Mouse (Mus musculus): ENCODE measurements around the gene Gm20518. TPM values are rescaled to one million over a fixed set of nuclear protein-coding genes. Genes with fewer than 3 reads are reported as not detected.

Gene Gm20518
- polyA plus RNA-seq, 1 experiment from 2014 or later: 0.12 TPM

DNA sequence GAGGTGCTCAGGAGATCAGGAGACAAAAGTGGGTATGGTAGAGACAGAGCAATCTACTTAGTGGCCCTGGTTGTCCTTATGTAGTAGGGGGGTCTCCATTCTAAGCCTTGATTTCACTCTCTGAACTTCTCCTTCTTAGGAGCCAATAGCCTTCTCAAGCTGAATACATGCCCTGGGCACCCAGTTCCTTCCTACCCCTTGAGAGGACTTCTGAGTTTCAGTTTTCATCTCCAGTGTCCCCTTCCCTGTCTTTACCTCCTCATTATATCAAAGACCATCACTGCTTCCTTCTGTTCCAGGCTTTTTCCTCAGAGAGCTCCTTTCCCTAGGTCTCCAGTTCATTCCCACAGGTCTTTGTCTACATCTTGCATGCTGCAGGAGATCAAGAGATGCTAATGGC lies 95.0 kb downstream of the Gm20518 start:
- H3K36me3 ChIP-seq: peaks cover 25% of the 10 kb centered on the region
- H3K4me3 ChIP-seq: peak overlapping the region; percentile 74
- peaks cover 60% of the 10 kb centered on the region for H3K27me3 ChIP-seq (replicated peaks)
- H3K9me3 ChIP-seq: no peaks in the 10 kb centered on the region
- peaks cover 45% of the 10 kb centered on the region for H3K4me1 ChIP-seq
- peak overlapping the region; percentile 92 for H3K9ac ChIP-seq
- H3K4me2 ChIP-seq: peak overlapping the region; percentile 84
- ATAC-seq (ENCODE audit: extremely low read depth, insufficient number of reproducible peaks, low FRiP score, low TSS enrichment): no peak
- H3K27ac ChIP-seq (replicated peaks): peak overlapping the region; percentile 91

DNA sequence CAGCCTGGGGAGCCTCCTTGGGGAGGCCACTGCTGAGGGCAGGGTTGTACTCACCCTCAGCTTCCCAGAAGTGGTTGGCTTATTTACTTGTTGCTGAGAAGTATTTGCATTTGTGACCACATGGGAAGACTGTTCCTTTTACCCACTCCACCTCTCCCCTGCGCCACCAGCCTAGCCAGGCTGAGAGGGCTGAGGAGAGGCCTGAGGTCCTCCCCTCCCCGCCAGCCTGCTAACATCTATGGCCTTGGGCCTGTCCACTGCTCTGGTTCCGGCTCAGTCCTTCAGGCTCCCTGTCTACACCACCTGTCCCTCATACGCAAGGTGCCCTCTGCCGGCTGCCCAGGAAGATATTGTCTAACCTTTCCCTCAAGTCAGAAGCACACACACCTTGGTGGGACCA lies 95.8 kb downstream of the Gm20518 start:
- ATAC-seq (ENCODE audit: extremely low read depth, insufficient number of reproducible peaks, low FRiP score, low TSS enrichment): no peak
- 63% methylated on average over 5 of the region's 5 CpGs for WGBS
- Histone ChIP-seq H3K4me2 (no peak overlapping the region), H3K4me1 (peaks cover 43% of the 10 kb centered on the region), H3K27ac (replicated peaks) (no peak overlapping the region), H3K9ac (no peak overlapping the region), H3K4me3 (no peak overlapping the region), H3K36me3 (peaks cover 33% of the 10 kb centered on the region), H3K27me3 (replicated peaks) (peaks cover 51% of the 10 kb centered on the region), H3K9me3 (no peaks in the 10 kb centered on the region)

DNA sequence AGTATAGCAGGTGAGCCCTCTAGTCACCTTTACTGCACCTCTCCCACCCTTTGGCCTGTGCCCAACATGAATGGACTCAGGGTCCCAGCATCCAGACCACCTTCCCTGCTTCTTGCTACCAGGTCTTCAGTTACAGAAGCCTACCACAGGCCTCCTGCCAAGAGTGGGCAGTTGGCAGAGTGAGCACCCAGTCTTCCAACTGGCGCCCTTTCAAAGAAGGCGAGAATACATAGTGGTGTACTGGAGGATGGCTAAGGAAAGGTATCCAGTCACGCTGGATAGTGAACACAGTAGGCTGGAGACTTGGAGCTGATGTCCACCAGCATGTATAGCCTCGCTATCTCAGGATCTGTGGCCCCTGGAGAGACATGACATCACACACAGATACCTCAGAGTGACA lies 97.4 kb downstream of the Gm20518 start:
- H3K27ac ChIP-seq (replicated peaks): no peak overlapping the region
- H3K36me3 ChIP-seq: peaks cover 49% of the 10 kb centered on the region
- H3K9me3 ChIP-seq: no peaks in the 10 kb centered on the region
- no peak overlapping the region for H3K4me2 ChIP-seq
- no peak for ATAC-seq (ENCODE audit: extremely low read depth, insufficient number of reproducible peaks, low FRiP score, low TSS enrichment)
- peaks cover 29% of the 10 kb centered on the region for H3K4me1 ChIP-seq
- H3K27me3 ChIP-seq (replicated peaks): peaks cover 37% of the 10 kb centered on the region
- WGBS: 83% methylated on average over 4 of the region's 4 CpGs
- H3K9ac ChIP-seq: no peak overlapping the region
- no peak overlapping the region for H3K4me3 ChIP-seq

DNA sequence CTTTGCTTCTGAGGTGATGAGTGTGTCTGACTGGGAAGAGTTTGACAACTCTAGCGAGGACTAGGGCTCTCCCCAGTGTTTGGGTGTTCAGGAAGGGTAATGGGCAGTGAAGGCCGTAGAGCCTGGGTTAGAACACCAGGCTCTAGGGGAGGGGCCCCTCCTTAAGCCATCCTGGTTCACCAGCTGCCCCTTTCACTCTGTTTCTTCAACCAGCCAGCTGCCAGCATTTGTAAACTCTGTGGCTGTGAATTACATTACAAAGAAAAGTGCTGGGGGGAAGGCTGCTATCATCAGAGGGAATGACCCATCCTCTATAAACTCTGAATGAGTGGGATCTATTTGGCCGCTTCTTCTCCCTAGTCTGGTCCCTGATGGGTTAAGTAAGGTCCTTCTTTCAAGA lies 98.7 kb downstream of the Gm20518 start:
- Histone ChIP-seq H3K27ac (replicated peaks) (no peak overlapping the region), H3K27me3 (replicated peaks) (peaks cover 24% of the 10 kb centered on the region), H3K4me2 (no peak overlapping the region), H3K9me3 (no peaks in the 10 kb centered on the region), H3K9ac (no peak overlapping the region), H3K4me3 (no peak overlapping the region), H3K36me3 (peaks cover 61% of the 10 kb centered on the region), H3K4me1 (peaks cover 16% of the 10 kb centered on the region)
- no peak for ATAC-seq (ENCODE audit: extremely low read depth, insufficient number of reproducible peaks, low FRiP score, low TSS enrichment)
- 78% methylated on average over 3 of the region's 3 CpGs for WGBS

DNA sequence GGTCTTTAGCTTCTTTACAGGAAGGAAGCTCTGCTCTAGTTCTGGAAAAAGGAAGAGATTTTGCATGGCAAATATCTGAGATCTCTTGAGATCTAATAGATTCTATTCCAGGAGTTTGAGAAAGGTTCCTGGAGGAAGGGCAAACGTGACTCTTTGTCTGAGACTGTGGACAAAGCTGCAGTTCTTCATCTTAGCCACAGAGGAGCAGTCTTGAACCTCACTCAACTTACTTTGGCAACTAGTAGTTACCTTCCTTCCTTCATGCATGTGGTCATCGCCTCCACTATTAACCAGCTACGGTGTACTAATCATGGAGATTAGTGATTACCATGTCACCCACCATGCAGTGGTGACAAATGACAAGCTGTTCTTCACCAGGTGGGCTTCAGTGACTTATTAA lies 106.1 kb downstream of the Gm20518 start:
- Histone ChIP-seq H3K9ac (no peak overlapping the region), H3K4me3 (no peak overlapping the region), H3K4me2 (no peak overlapping the region), H3K4me1 (no peaks in the 10 kb centered on the region), H3K27me3 (replicated peaks) (no peaks in the 10 kb centered on the region), H3K36me3 (peaks cover 87% of the 10 kb centered on the region), H3K9me3 (no peaks in the 10 kb centered on the region), H3K27ac (replicated peaks) (no peak overlapping the region)
- ATAC-seq (ENCODE audit: extremely low read depth, insufficient number of reproducible peaks, low FRiP score, low TSS enrichment): no peak
- 52% methylated on average over 3 of the region's 3 CpGs for WGBS

Other genes starting within 250 kb of the Gm20518 start
- gene Ccdc74a, start 245.2 kb downstream of the Gm20518 start, polyA plus RNA-seq (2015; fragmentation: Nextera tagmentation; extraction: Ambion mirVana): 3.5 and 4.1 TPM in 2 replicates
- 32.0 and 33.3 TPM in 2 replicates for gene Med15, start 158.8 kb downstream of the Gm20518 start, polyA plus RNA-seq (2015; fragmentation: Nextera tagmentation; extraction: Ambion mirVana)
- 40.6 and 43.9 TPM in 2 replicates for gene Klhl22, start 132.1 kb downstream of the Gm20518 start, polyA plus RNA-seq (2015; fragmentation: Nextera tagmentation; extraction: Ambion mirVana)
- 7.0 and 8.2 TPM in 2 replicates for gene Scarf2, start 94.4 kb downstream of the Gm20518 start, polyA plus RNA-seq (2015; fragmentation: Nextera tagmentation; extraction: Ambion mirVana)
- gene B830017H08Rik, start 58.5 kb downstream of the Gm20518 start, polyA plus RNA-seq (2015; fragmentation: Nextera tagmentation; extraction: Ambion mirVana): not detected in 2 replicates
- 1.1 and 1.8 TPM in 2 replicates for gene Car15, start 53.3 kb downstream of the Gm20518 start, polyA plus RNA-seq (2015; fragmentation: Nextera tagmentation; extraction: Ambion mirVana)
- 0.04 TPM in 2 replicates for gene Tssk1, start 2.6 kb upstream of the Gm20518 start, polyA plus RNA-seq (2015; fragmentation: Nextera tagmentation; extraction: Ambion mirVana)
- gene Dgcr2, start 6.9 kb upstream of the Gm20518 start, polyA plus RNA-seq (2015; fragmentation: Nextera tagmentation; extraction: Ambion mirVana): 47.8 and 48.4 TPM in 2 replicates
- not detected in 2 replicates for gene Tssk2, start 7.0 kb upstream of the Gm20518 start, polyA plus RNA-seq (2015; fragmentation: Nextera tagmentation; extraction: Ambion mirVana)
- gene Ess2, start 19.7 kb upstream of the Gm20518 start, polyA plus RNA-seq (2015; fragmentation: Nextera tagmentation; extraction: Ambion mirVana): 27.5 and 29.8 TPM in 2 replicates
- not detected in 2 replicates for gene Gsc2, start 23.4 kb upstream of the Gm20518 start, polyA plus RNA-seq (2015; fragmentation: Nextera tagmentation; extraction: Ambion mirVana)
- gene Slc25a1, start 36.5 kb upstream of the Gm20518 start, polyA plus RNA-seq (2015; fragmentation: Nextera tagmentation; extraction: Ambion mirVana): 34.8 and 38.0 TPM in 2 replicates
- not detected in 2 replicates for gene Vpreb2, start 88.8 kb upstream of the Gm20518 start, polyA plus RNA-seq (2015; fragmentation: Nextera tagmentation; extraction: Ambion mirVana)
- gene Dgcr6, start 161.2 kb upstream of the Gm20518 start, polyA plus RNA-seq (2015; fragmentation: Nextera tagmentation; extraction: Ambion mirVana): 50.5 and 61.6 TPM in 2 replicates
- 6.8 and 8.0 TPM in 2 replicates for gene Prodh, start 198.5 kb upstream of the Gm20518 start, polyA plus RNA-seq (2015; fragmentation: Nextera tagmentation; extraction: Ambion mirVana)
- 0.46 and 0.72 TPM in 2 replicates for gene Rtn4r, start 236.0 kb upstream of the Gm20518 start, polyA plus RNA-seq (2015; fragmentation: Nextera tagmentation; extraction: Ambion mirVana)